Mouse (Mus musculus) neural tube, embryonic 15.5 days (tissue): Measurements from ENCODE around the gene Sh3gl2. TPM values are rescaled to one million over a fixed set of nuclear protein-coding genes. Genes with fewer than 3 reads are reported as not detected.
A peak's percentile ranks its signal among the peaks of the same experiment; 100 is the strongest.

ENCODE experiments used
- ATAC-seq: fragments of 200-750 bp; cut with Nextera tagmentation; 2 replicates; pipeline ENCODE4 v1.8.0; 2017; ENCODE audit warnings: mild to moderate bottlenecking, moderate TSS enrichment, moderate library complexity; ENCODE audit not compliant: low FRiP score
- H3K27ac ChIP-seq: fragments of 300-500 bp; sonication (generic); replicated peaks from 2 replicates; pipeline ENCODE4 v1.5.1; 2015; ENCODE audit warnings: mild to moderate bottlenecking, inconsistent platforms
- H3K27me3 ChIP-seq: fragments of 300-500 bp; sonication (generic); replicated peaks from 2 replicates; pipeline ENCODE4 v1.6.1; 2015; ENCODE audit warnings: inconsistent platforms
- H3K36me3 ChIP-seq: fragments of 300-500 bp; sonication (generic); 2 replicates; pipeline ENCODE4 v1.6.1; 2015; ENCODE audit warnings: inconsistent platforms
- H3K4me1 ChIP-seq: fragments of 300-500 bp; sonication (generic); 2 replicates; pipeline ENCODE4 v1.6.1; 2015; ENCODE audit warnings: inconsistent platforms
- H3K4me2 ChIP-seq: fragments of 300-500 bp; sonication (generic); 2 replicates; pipeline ENCODE4 v1.6.1; 2015; ENCODE audit warnings: inconsistent platforms, mild to moderate bottlenecking, moderate library complexity
- H3K4me3 ChIP-seq: fragments of 300-500 bp; sonication (generic); replicated peaks from 2 replicates; pipeline ENCODE4 v1.5.1; 2015; ENCODE audit warnings: mild to moderate bottlenecking, inconsistent platforms
- H3K9ac ChIP-seq: fragments of 300-500 bp; sonication (generic); replicated peaks from 2 replicates; pipeline ENCODE4 v1.6.1; 2015; ENCODE audit warnings: mild to moderate bottlenecking, inconsistent platforms
- H3K9me3 ChIP-seq: fragments of 300-500 bp; sonication (generic); replicated peaks from 2 replicates; pipeline ENCODE4 v1.6.1; 2016; ENCODE audit warnings: inconsistent platforms
- WGBS: fragments of 180-500 bp; shearing (Covaris S2); methylation state at CpG from one replicate; pipeline ENCODE4 v1.1.7; 2015; ENCODE audit warnings: mixed read lengths; 5-methylcytosine and 5-hydroxymethylcytosine counted together
- polyA plus RNA-seq: library from polyadenylated mRNA; unstranded; fragments of >200 nt; fragmentation: Nextera tagmentation; extraction: Ambion mirVana; gene quantifications from 2 replicates; pipeline ENCODE4 v1.2.1, GENCODE M21; 2015

The Sh3gl2 gene
- polyA plus RNA-seq, 1 experiment from 2014 or later = 111 TPM

DNA sequence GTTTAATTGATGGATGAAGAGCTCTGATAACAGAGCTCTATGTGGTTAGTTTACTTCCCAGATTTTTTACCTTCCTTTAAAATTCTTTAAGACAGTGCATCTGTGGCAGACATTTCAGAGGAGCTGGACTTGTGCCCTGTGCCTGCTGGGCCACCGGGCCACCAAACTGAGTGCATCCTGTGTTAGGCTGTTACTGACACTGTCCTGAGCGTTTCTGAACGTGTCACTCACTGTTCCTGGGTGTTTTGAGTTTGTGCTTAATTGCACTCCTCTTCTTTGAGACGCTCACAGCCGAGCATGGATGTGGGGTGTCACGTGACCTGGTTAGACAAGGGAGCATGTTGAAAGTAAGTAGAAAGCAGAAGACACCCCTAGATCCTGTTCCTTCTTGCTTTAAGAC, 57.2 kb downstream of the Sh3gl2 start:
- no peaks in the 10 kb centered on the region for H3K9me3 ChIP-seq
- H3K27me3 ChIP-seq = no peaks in the 10 kb centered on the region
- no peak overlapping the region for H3K4me2 ChIP-seq
- no peak for ATAC-seq
- no peak overlapping the region for H3K9ac ChIP-seq
- no peak overlapping the region for H3K4me3 ChIP-seq
- WGBS = 67% methylated on average over 6 of the region's 6 CpGs
- no peaks in the 10 kb centered on the region for H3K36me3 ChIP-seq
- peak overlapping the region; percentile 67 for H3K27ac ChIP-seq
- H3K4me1 ChIP-seq = peaks cover 13% of the 10 kb centered on the region

- Histone ChIP-seq H3K4me2 (no peak overlapping the region), H3K36me3 (no peaks in the 10 kb centered on the region), H3K4me3 (no peak overlapping the region), H3K9ac (no peak overlapping the region), H3K27me3 (no peaks in the 10 kb centered on the region), H3K9me3 (no peaks in the 10 kb centered on the region), H3K27ac (peak overlapping the region; percentile 67), H3K4me1 (peaks cover 13% of the 10 kb centered on the region)
- 87% methylated on average over 13 of the region's 13 CpGs for WGBS
- no peak for ATAC-seq
These were observed 57.7 kb downstream of the Sh3gl2 start for GRCm38 (mm10) chr4:85262606-85263005.

- Histone ChIP-seq H3K4me1 (peaks cover 8% of the 10 kb centered on the region; the same call in 1 of the 2 replicates), H3K4me2 (no peak overlapping the region), H3K4me3 (no peak overlapping the region), H3K9me3 (no peaks in the 10 kb centered on the region), H3K9ac (no peak overlapping the region), H3K27ac (no peak overlapping the region), H3K36me3 (no peaks in the 10 kb centered on the region), H3K27me3 (no peaks in the 10 kb centered on the region)
- no peak for ATAC-seq
- 68% methylated on average over 2 of the region's 2 CpGs for WGBS
These were observed 62.5 kb downstream of the Sh3gl2 start for GRCm38 (mm10) chr4:85267456-85267855.

GRCm38 (mm10) chr4:85272877-85273276, 68.0 kb downstream of the Sh3gl2 start:
- WGBS = 71% methylated on average over 4 of the region's 4 CpGs
- H3K36me3 ChIP-seq = no peaks in the 10 kb centered on the region
- H3K9ac ChIP-seq = no peak overlapping the region
- 0 out of 2 replicates have a peak, but pooled peaks cover 11% of the 10 kb centered on the region for H3K4me1 ChIP-seq
- ATAC-seq = no peak
- no peak overlapping the region for H3K4me2 ChIP-seq
- H3K27ac ChIP-seq = no peak overlapping the region
- no peak overlapping the region for H3K4me3 ChIP-seq
- no peaks in the 10 kb centered on the region for H3K9me3 ChIP-seq
- no peaks in the 10 kb centered on the region for H3K27me3 ChIP-seq

DNA sequence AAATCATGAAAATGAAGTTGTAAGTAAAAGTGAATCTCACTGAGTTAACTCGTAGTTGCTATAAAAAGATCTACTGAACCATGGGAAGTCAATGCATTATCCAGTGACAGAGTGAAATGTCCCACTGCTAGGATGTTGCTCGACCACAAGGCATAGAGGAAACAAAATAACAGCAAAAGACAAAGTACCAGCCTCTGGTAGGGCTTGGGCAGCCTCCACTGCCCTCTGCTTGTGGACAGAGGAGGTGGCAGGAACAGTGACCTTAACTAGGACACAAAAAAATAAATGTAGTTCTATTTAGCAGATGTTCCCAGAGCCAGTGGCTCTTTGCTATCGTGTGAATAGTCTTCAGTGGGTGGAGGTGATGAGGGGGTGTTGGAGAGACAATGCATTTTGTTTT, 68.5 kb downstream of the Sh3gl2 start:
- H3K4me3 ChIP-seq = no peak overlapping the region
- H3K4me2 ChIP-seq = no peak overlapping the region
- ATAC-seq = 0 out of 2 replicates have a peak, but pooled peaks have one; percentile 21
- H3K36me3 ChIP-seq = no peaks in the 10 kb centered on the region
- WGBS = 75% methylated on average over 3 of the region's 3 CpGs
- no peak overlapping the region for H3K9ac ChIP-seq
- no peaks in the 10 kb centered on the region for H3K27me3 ChIP-seq
- 0 out of 2 replicates have a peak, but pooled peaks cover 11% of the 10 kb centered on the region for H3K4me1 ChIP-seq
- H3K9me3 ChIP-seq = no peaks in the 10 kb centered on the region
- no peak overlapping the region for H3K27ac ChIP-seq

DNA sequence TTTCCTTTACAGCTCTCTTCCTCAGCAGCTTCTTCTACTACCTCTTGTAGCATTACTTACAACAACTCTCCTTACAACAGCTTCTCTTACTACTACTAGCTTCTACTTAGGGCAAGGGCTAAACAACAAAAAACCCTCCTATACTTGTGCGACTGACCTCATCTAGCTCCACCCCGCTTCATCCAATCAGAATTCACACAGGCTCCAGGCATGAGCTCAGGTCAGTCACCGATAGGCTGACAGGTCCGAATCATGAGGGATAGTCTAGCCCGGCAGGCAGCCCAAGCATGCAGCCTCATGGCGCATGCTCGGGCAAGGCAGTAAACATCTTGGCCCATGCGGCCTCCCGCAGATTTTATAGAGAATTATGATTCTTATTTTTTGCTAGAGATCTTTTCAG, 78.2 kb downstream of the Sh3gl2 start:
- Histone ChIP-seq H3K4me2 (no peak overlapping the region), H3K9ac (no peak overlapping the region), H3K4me3 (no peak overlapping the region), H3K27me3 (no peaks in the 10 kb centered on the region), H3K4me1 (peaks cover 5% of the 10 kb centered on the region; the same call in 1 of the 2 replicates), H3K36me3 (no peaks in the 10 kb centered on the region), H3K9me3 (no peaks in the 10 kb centered on the region), H3K27ac (0 out of 2 replicates have a peak overlapping the region, but pooled peaks have one; percentile 28)
- ATAC-seq = no peak
- WGBS = 85% methylated on average over 9 of the region's 9 CpGs

DNA sequence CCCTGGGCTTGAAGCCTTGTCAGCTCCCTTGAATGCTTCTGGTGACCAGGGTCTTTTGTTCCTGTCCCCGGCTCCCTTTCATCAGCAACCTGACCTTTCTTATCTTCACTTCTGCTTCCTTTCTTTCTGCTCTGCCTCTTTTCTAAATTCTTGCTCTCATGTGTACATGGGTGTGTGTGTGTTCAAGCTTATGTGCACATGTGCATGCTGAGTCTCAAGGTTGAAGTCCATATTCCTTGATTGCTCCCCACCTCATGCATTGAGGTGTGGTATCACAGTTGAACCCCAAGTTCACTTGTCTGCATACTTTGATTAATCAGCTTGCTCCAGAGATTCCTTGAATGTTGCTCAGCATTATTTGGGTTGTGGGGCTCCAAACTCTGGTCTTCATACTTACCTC, 85.1 kb downstream of the Sh3gl2 start:
- ATAC-seq = no peak
- Histone ChIP-seq H3K9me3 (no peaks in the 10 kb centered on the region), H3K4me1 (no peaks in the 10 kb centered on the region), H3K36me3 (no peaks in the 10 kb centered on the region), H3K4me2 (no peak overlapping the region), H3K27ac (no peak overlapping the region), H3K4me3 (no peak overlapping the region), H3K9ac (no peak overlapping the region), H3K27me3 (no peaks in the 10 kb centered on the region)
- WGBS = 92% methylated on average over 1 of the region's 1 CpGs

DNA sequence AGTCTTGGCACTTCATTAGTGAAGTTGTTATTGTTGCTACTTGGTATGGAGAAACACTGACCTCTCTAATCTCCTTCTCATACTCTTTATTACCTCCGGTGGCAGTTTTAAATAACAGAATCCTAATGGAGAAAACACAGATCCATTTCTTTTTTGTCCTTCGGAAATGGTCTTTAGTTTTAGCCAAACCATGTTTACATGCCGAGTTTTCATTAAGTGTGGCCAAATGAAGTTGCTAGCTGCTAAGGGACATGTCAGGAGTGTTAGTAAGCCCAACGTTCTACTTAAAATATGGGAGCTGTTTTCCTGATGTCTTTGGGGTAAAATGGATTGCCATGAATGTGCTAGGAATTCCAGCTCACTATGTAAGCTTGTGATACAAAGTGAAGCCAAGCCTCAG, 86.4 kb downstream of the Sh3gl2 start:
- WGBS = 80% methylated on average over 4 of the region's 4 CpGs
- Histone ChIP-seq H3K9me3 (no peaks in the 10 kb centered on the region), H3K4me1 (no peaks in the 10 kb centered on the region), H3K27ac (no peak overlapping the region), H3K4me3 (no peak overlapping the region), H3K4me2 (no peak overlapping the region), H3K36me3 (no peaks in the 10 kb centered on the region), H3K27me3 (no peaks in the 10 kb centered on the region), H3K9ac (no peak overlapping the region)
- no peak for ATAC-seq

DNA sequence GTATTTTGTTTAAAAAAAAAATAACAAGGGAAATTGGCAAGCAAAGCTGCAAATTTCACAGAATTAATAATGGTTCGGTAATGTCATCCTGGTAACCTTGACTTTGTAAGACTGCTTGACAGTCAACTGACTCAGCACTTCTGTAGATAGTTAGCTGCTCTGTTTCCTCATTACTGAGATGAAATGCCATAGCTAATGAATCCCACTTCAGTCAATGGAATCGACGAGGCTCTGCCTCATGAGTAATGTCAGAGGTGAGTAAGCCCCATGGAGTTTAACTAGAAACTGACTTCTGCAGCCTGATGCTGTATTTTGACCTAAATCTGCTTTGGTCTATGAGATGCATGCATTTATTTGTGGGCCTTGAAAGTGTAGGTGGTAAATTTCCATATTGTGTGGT, 88.4 kb downstream of the Sh3gl2 start:
- Histone ChIP-seq H3K4me1 (no peaks in the 10 kb centered on the region), H3K4me2 (no peak overlapping the region), H3K9ac (no peak overlapping the region), H3K27ac (no peak overlapping the region), H3K9me3 (no peaks in the 10 kb centered on the region), H3K4me3 (no peak overlapping the region), H3K36me3 (no peaks in the 10 kb centered on the region), H3K27me3 (no peaks in the 10 kb centered on the region)
- 74% methylated on average over 3 of the region's 3 CpGs for WGBS
- ATAC-seq = no peak

DNA sequence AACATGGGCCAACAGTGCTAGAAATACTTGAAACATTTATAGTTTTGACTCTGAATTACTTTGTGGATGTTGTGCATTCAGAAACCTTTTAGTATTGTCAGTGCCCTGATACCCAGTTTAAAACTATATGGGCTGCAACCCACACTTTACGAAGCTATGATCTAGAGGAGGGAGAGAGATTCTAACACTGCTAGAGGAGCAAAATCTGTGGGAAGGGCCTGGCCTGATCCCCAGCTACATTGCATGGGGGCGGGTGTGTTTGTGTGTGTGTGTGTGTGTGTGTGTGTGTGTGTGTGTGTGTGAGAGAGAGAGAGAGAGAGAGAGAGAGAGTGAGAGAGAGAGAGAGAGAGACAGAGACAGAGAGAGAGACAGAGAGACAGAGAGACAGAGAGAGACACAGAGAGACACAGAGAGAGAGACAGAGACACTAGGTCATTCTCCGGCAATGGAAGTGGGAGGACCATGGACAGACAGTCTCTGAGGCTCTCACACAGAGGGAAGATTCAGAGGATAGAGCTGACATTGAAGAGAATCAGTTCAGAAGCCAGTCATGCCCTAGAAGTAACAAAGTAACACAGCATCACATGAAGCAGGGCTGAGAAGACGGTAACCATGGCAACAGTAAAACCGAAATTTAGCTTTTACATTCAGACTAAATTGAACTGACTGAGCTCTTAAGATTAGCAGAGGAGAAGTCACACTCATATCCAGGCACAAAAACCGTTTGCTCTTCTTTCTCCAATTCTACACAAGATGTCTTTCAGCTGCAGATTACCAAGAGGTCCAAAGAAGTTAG, 95.9 kb downstream of the Sh3gl2 start:
- Histone ChIP-seq H3K9me3 (no peaks in the 10 kb centered on the region), H3K4me1 (no peaks in the 10 kb centered on the region), H3K27ac (0 out of 2 replicates have a peak overlapping the region, but pooled peaks have one; percentile 14), H3K36me3 (no peaks in the 10 kb centered on the region), H3K9ac (no peak overlapping the region), H3K27me3 (no peaks in the 10 kb centered on the region), H3K4me2 (no peak overlapping the region), H3K4me3 (no peak overlapping the region)
- peak; percentile 71 for ATAC-seq
- 80% methylated on average over 6 of the region's 6 CpGs for WGBS

- Histone ChIP-seq H3K4me3 (no peak overlapping the region), H3K4me2 (no peak overlapping the region), H3K4me1 (no peaks in the 10 kb centered on the region), H3K36me3 (no peaks in the 10 kb centered on the region), H3K9me3 (no peaks in the 10 kb centered on the region), H3K27me3 (no peaks in the 10 kb centered on the region), H3K9ac (no peak overlapping the region), H3K27ac (no peak overlapping the region)
- 0 out of 2 replicates have a peak, but pooled peaks have one; percentile 16 for ATAC-seq
- WGBS = 66% methylated on average over 7 of the region's 7 CpGs
These were observed 101.1 kb downstream of the Sh3gl2 start for GRCm38 (mm10) chr4:85305912-85306573.

- no peaks in the 10 kb centered on the region for H3K9me3 ChIP-seq
- no peak overlapping the region for H3K4me2 ChIP-seq
- H3K9ac ChIP-seq = no peak overlapping the region
- no peak for ATAC-seq
- H3K4me1 ChIP-seq = no peaks in the 10 kb centered on the region
- no peaks in the 10 kb centered on the region for H3K36me3 ChIP-seq
- 44% methylated on average over 3 of the region's 3 CpGs for WGBS
- H3K27ac ChIP-seq = no peak overlapping the region
- H3K4me3 ChIP-seq = no peak overlapping the region
- H3K27me3 ChIP-seq = no peaks in the 10 kb centered on the region
These were observed 114.2 kb downstream of the Sh3gl2 start for GRCm38 (mm10) chr4:85319092-85319491.
